Mouse (Mus musculus) G1E (cell line): ENCODE data around the gene Strn4.

ENCODE experiments used
- CTCF ChIP-seq: IDR thresholded peaks from 2 replicates; pipeline ENCODE4 v1.5.1; 2012; ENCODE audit warnings: low read depth, low read length, inconsistent platforms, mixed read lengths
- GATA1 ChIP-seq: IDR thresholded peaks from 2 replicates; pipeline ENCODE4 v1.6.1; 2012; ENCODE audit warnings: borderline replicate concordance, low read length, inconsistent platforms, mixed read lengths
- GATA2 ChIP-seq: IDR thresholded peaks from 2 replicates; pipeline ENCODE4 v1.6.1; 2012; ENCODE audit warnings: low read depth, low read length, inconsistent platforms, borderline replicate concordance
- POLR2AphosphoS5 ChIP-seq: IDR thresholded peaks from 2 replicates; pipeline ENCODE4 v1.6.1; 2012; ENCODE audit warnings: low read depth, low read length, inconsistent platforms; ENCODE audit not compliant: insufficient replicate concordance
- TAL1 ChIP-seq: conservative IDR thresholded peaks from 2 replicates; pipeline ENCODE4 v1.6.1; 2012; ENCODE audit warnings: low read depth, low read length, inconsistent platforms, mixed read lengths

DNA sequence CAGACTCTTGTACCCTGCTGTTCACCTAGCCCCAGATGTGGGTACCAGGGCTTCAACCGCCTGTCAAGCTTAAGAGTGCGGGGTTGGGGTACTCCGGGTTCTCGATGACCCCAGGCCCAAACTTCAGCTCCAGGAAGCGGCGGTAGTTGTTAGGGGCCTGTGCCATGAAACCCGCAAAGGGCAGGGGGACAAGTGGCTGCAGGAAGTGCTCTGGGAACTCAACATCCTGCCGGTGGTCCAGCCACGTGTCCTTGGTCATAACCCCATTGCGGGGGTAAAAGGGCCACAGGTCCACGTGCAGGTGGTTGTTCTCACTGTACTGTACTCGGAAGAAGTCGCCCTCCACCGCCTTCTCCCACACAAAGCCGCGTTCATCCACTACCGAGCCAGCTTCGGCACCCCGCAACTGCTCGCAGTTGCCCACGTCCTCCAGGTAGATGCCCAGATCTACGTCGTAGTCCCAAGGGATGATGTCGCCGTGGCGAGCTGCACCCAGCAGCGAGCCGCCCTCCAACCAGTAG is 5.2 kb upstream of the Strn4 start:
- TF ChIP-seq CTCF: no peak
- no peak for TF ChIP-seq TAL1
- no peak for TF ChIP-seq GATA1
- no peak for TF ChIP-seq POLR2AphosphoS5
- no peak for TF ChIP-seq GATA2
